Mouse (Mus musculus): Measurements from ENCODE around the gene Zscan29. TPM values are rescaled to one million over a fixed set of nuclear protein-coding genes. Genes with fewer than 3 reads are reported as not detected.

Gene Zscan29
- polyA plus RNA-seq (2012; rRNA removed) = 3.5 TPM in 2 replicates

GRCm38 (mm10) chr2:121170980-121171742 is at the start of gene Zscan29:
Zscan29 (minus strand) TSS chr2:121171125.
- Histone ChIP-seq H3K4me3 (ENCODE audit: insufficient read depth, low read length) (peak within 1 kb of the TSS; percentile 97), H3K27ac (ENCODE audit: insufficient read depth, low read length) (peak within 1 kb of the TSS; percentile 89), H3K4me1 (ENCODE audit: control insufficient read depth, insufficient read depth, low read length) (peaks cover 2% of the 10 kb centered on the region)
- TF ChIP-seq CTCF (IDR thresholded peaks at IDR 0.05; ENCODE audit: extremely low read depth, insufficient read depth, low read length) (no peak), POLR2A (IDR thresholded peaks at IDR 0.05; ENCODE audit: extremely low read depth, insufficient read depth, low read length) (peak; percentile 65)

GRCm38 (mm10) chr2:121219994-121220393 is 49.1 kb upstream of the Zscan29 start:
- no peak overlapping the region for H3K27ac ChIP-seq (ENCODE audit: insufficient read depth, low read length)
- H3K4me1 ChIP-seq (ENCODE audit: control insufficient read depth, insufficient read depth, low read length) = no peaks in the 10 kb centered on the region; the same call in 1 of the 2 replicates
- H3K4me3 ChIP-seq (ENCODE audit: insufficient read depth, low read length) = no peak overlapping the region
- TF ChIP-seq CTCF (IDR thresholded peaks at IDR 0.05; ENCODE audit: extremely low read depth, insufficient read depth, low read length) (no peak), POLR2A (IDR thresholded peaks at IDR 0.05; ENCODE audit: extremely low read depth, insufficient read depth, low read length) (no peak)

GRCm38 (mm10) chr2:121219177-121219576 is 48.3 kb upstream of the Zscan29 start:
- H3K4me3 ChIP-seq (ENCODE audit: insufficient read depth, low read length) = no peak overlapping the region
- no peak for TF ChIP-seq POLR2A (IDR thresholded peaks at IDR 0.05; ENCODE audit: extremely low read depth, insufficient read depth, low read length)
- no peak for TF ChIP-seq CTCF (IDR thresholded peaks at IDR 0.05; ENCODE audit: extremely low read depth, insufficient read depth, low read length)
- peaks cover 3% of the 10 kb centered on the region; the same call in 1 of the 2 replicates for H3K4me1 ChIP-seq (ENCODE audit: control insufficient read depth, insufficient read depth, low read length)
- H3K27ac ChIP-seq (ENCODE audit: insufficient read depth, low read length) = no peak overlapping the region

- Histone ChIP-seq H3K27ac (ENCODE audit: insufficient read depth, low read length) (no peak overlapping the region), H3K4me3 (ENCODE audit: insufficient read depth, low read length) (no peak overlapping the region), H3K4me1 (ENCODE audit: control insufficient read depth, insufficient read depth, low read length) (peaks cover 5% of the 10 kb centered on the region)
- TF ChIP-seq CTCF (IDR thresholded peaks at IDR 0.05; ENCODE audit: extremely low read depth, insufficient read depth, low read length) (no peak), POLR2A (IDR thresholded peaks at IDR 0.05; ENCODE audit: extremely low read depth, insufficient read depth, low read length) (no peak)
These were observed 43.6 kb upstream of the Zscan29 start for GRCm38 (mm10) chr2:121214491-121214890.

- H3K27ac ChIP-seq (ENCODE audit: insufficient read depth, low read length) = no peak overlapping the region
- H3K4me1 ChIP-seq (ENCODE audit: control insufficient read depth, insufficient read depth, low read length) = no peaks in the 10 kb centered on the region
- TF ChIP-seq CTCF (IDR thresholded peaks at IDR 0.05; ENCODE audit: extremely low read depth, insufficient read depth, low read length) = no peak
- TF ChIP-seq POLR2A (IDR thresholded peaks at IDR 0.05; ENCODE audit: extremely low read depth, insufficient read depth, low read length) = no peak
- no peak overlapping the region for H3K4me3 ChIP-seq (ENCODE audit: insufficient read depth, low read length)
These were observed 35.6 kb upstream of the Zscan29 start for GRCm38 (mm10) chr2:121206541-121206940.

- TF ChIP-seq POLR2A (IDR thresholded peaks at IDR 0.05; ENCODE audit: extremely low read depth, insufficient read depth, low read length) = no peak
- TF ChIP-seq CTCF (IDR thresholded peaks at IDR 0.05; ENCODE audit: extremely low read depth, insufficient read depth, low read length) = no peak
- Histone ChIP-seq H3K27ac (ENCODE audit: insufficient read depth, low read length) (no peak overlapping the region), H3K4me3 (ENCODE audit: insufficient read depth, low read length) (no peak overlapping the region), H3K4me1 (ENCODE audit: control insufficient read depth, insufficient read depth, low read length) (peaks cover 12% of the 10 kb centered on the region)
These were observed 33.4 kb upstream of the Zscan29 start for GRCm38 (mm10) chr2:121204276-121204675.

GRCm38 (mm10) chr2:121195466-121195865 is 24.5 kb upstream of the Zscan29 start:
- Histone ChIP-seq H3K4me3 (ENCODE audit: insufficient read depth, low read length) (no peak overlapping the region), H3K27ac (ENCODE audit: insufficient read depth, low read length) (peak overlapping the region; percentile 70; the same call in 1 of the 2 replicates), H3K4me1 (ENCODE audit: control insufficient read depth, insufficient read depth, low read length) (peaks cover 16% of the 10 kb centered on the region)
- TF ChIP-seq CTCF (IDR thresholded peaks at IDR 0.05; ENCODE audit: extremely low read depth, insufficient read depth, low read length) = no peak
- no peak for TF ChIP-seq POLR2A (IDR thresholded peaks at IDR 0.05; ENCODE audit: extremely low read depth, insufficient read depth, low read length)

- Histone ChIP-seq H3K4me1 (ENCODE audit: control insufficient read depth, insufficient read depth, low read length) (peaks cover 1% of the 10 kb centered on the region; the same call in 1 of the 2 replicates), H3K27ac (ENCODE audit: insufficient read depth, low read length) (no peak overlapping the region), H3K4me3 (ENCODE audit: insufficient read depth, low read length) (no peak overlapping the region)
- TF ChIP-seq CTCF (IDR thresholded peaks at IDR 0.05; ENCODE audit: extremely low read depth, insufficient read depth, low read length) = peak; percentile 18; the same call in 1 of the 2 replicates
- TF ChIP-seq POLR2A (IDR thresholded peaks at IDR 0.05; ENCODE audit: extremely low read depth, insufficient read depth, low read length) = no peak
These were observed 17.6 kb upstream of the Zscan29 start for GRCm38 (mm10) chr2:121188530-121188929.

GRCm38 (mm10) chr2:121184142-121184541 is 13.2 kb upstream of the Zscan29 start:
- Histone ChIP-seq H3K4me3 (ENCODE audit: insufficient read depth, low read length) (no peak overlapping the region), H3K4me1 (ENCODE audit: control insufficient read depth, insufficient read depth, low read length) (no peaks in the 10 kb centered on the region), H3K27ac (ENCODE audit: insufficient read depth, low read length) (no peak overlapping the region)
- TF ChIP-seq CTCF (IDR thresholded peaks at IDR 0.05; ENCODE audit: extremely low read depth, insufficient read depth, low read length) (no peak), POLR2A (IDR thresholded peaks at IDR 0.05; ENCODE audit: extremely low read depth, insufficient read depth, low read length) (no peak)

GRCm38 (mm10) chr2:121183431-121183830 is 12.5 kb upstream of the Zscan29 start:
- H3K27ac ChIP-seq (ENCODE audit: insufficient read depth, low read length) = no peak overlapping the region
- no peaks in the 10 kb centered on the region for H3K4me1 ChIP-seq (ENCODE audit: control insufficient read depth, insufficient read depth, low read length)
- no peak overlapping the region for H3K4me3 ChIP-seq (ENCODE audit: insufficient read depth, low read length)
- TF ChIP-seq POLR2A (IDR thresholded peaks at IDR 0.05; ENCODE audit: extremely low read depth, insufficient read depth, low read length) = no peak
- no peak for TF ChIP-seq CTCF (IDR thresholded peaks at IDR 0.05; ENCODE audit: extremely low read depth, insufficient read depth, low read length)

Measured in cortical plate, adult 2 months (tissue).